Mouse (Mus musculus) cerebellum, adult 2 months (tissue): ENCODE results near the gene Ormdl1. TPM values are rescaled to one million over a fixed set of nuclear protein-coding genes. Genes with fewer than 3 reads are reported as not detected.
"Not testable (repeated sequence)": the region's sequence is repeated elsewhere in the genome, so short reads cannot be mapped to it uniquely, and the experiment has no call there.

Experiments
- DNase-seq, 2 experiments: peaks; one replicate each; pipeline ENCODE4 v3.0.0; 2021
- H3K27ac ChIP-seq: fragments of 200-500 bp; 2 replicates; pipeline ENCODE4 v1.5.1; 2012; ENCODE audit warnings: low read length, control low read depth, inconsistent platforms; ENCODE audit not compliant: insufficient read depth
- H3K27me3 ChIP-seq: fragments of 200-500 bp; 2 replicates; pipeline ENCODE4 v1.6.1; 2012; ENCODE audit warnings: inconsistent platforms, mild to moderate bottlenecking, low read length, moderate library complexity; ENCODE audit not compliant: control insufficient read depth, insufficient read depth
- H3K4me1 ChIP-seq: fragments of 200-500 bp; 2 replicates; pipeline ENCODE4 v1.6.1; 2011; ENCODE audit warnings: low read length; ENCODE audit not compliant: control insufficient read depth, insufficient read depth
- H3K4me3 ChIP-seq: fragments of 200-500 bp; replicated peaks from 2 replicates; pipeline ENCODE3; 2011; ENCODE audit warnings: mild to moderate bottlenecking, low read depth, low read length, control low read depth; ENCODE audit not compliant: insufficient read depth
- CTCF ChIP-seq: fragments of 200-500 bp; IDR thresholded peaks from 2 replicates; pipeline ENCODE4 v1.5.1; 2011; ENCODE audit warnings: low read depth, mild to moderate bottlenecking, control low read depth, low read length, moderate library complexity, borderline replicate concordance; ENCODE audit not compliant: insufficient read depth
- POLR2A ChIP-seq: fragments of 200-500 bp; IDR thresholded peaks from 2 replicates; pipeline ENCODE4 v1.6.1; 2011; ENCODE audit warnings: low read length, control low read depth, borderline replicate concordance; ENCODE audit not compliant: insufficient read depth
- WGBS: fragments of 180-500 bp; shearing (Covaris S2); methylation state at CpG from one replicate; pipeline ENCODE4 v1.1.7; 2018; 5-methylcytosine and 5-hydroxymethylcytosine counted together
- polyA plus RNA-seq: library from polyadenylated mRNA; depleted of rRNA; stranded (reverse); fragments of >200 nt; gene quantifications from 2 replicates; pipeline ENCODE4 v1.2.3, GENCODE M21; 2012

Gene Ormdl1
- polyA plus RNA-seq, 1 experiment, result 17.0 TPM

DNA sequence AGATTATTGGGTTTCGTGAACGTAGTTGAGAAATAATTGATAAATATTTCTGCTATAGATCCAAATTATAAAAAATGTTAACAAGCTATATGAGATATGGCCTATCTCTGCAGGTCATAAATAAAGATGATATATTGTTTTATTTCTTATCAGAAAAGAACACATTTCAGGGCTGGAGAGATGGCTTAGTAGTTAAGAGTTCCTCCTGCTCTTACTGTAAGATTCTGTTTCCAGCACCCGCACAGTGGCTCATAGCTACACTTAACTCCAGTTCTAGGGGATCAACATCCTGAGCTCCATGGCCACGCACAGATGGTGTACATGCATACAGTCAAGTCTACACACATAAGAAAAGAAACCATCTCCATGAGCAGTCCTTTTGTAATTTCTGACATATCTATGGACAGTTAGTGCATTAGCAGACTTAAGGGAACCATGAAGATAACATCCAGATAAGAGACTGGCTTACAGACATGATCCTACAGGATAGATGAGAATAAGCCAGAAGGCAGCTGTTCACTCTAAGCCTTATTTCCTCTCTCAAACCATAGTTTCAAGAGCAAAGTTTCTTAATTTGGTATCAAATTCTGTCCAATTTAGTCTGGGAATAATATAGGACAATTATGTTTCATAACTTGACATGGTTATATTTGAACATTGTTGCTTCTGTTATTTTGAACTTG is 24.9 kb downstream of the Ormdl1 start:
- Histone ChIP-seq H3K4me1 (no peaks in the 10 kb centered on the region), H3K27ac (no peak overlapping the region), H3K27me3 (no peaks in the 10 kb centered on the region), H3K4me3 (no peak overlapping the region)
- no peak for TF ChIP-seq CTCF
- 97% methylated on average over 4 of the region's 4 CpGs for WGBS
- no peak for DNase-seq

GRCm38 (mm10) chr1:53323254-53323653 is 26.4 kb downstream of the Ormdl1 start:
- no peaks in the 10 kb centered on the region for H3K27me3 ChIP-seq
- H3K4me1 ChIP-seq, result no peaks in the 10 kb centered on the region
- WGBS, result 94% methylated on average over 5 of the region's 5 CpGs
- no peak overlapping the region for H3K4me3 ChIP-seq
- DNase-seq, result no peak
- H3K27ac ChIP-seq, result no peak overlapping the region
- TF ChIP-seq POLR2A, result no peak
- TF ChIP-seq CTCF, result no peak

DNA sequence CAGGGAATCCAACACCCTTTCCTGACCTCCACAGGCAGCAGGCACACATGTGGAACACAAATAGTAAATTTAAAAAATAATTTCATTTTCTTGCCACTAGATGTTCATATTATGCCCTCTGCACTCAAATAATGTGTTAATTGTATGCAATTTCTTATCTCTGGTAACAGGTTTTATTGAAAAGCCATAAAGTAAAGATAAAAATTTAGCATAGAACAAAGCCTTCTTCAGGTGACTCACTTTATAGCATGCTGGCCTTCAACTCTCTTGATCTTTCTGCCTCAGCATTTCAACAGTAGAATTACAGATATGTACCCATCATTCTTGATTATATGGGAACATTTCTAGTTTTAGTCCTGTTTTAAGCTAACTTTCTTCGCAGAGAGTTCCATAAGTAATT is 27.4 kb downstream of the Ormdl1 start:
- Histone ChIP-seq H3K27ac (no peak overlapping the region), H3K4me3 (no peak overlapping the region), H3K4me1 (no peaks in the 10 kb centered on the region), H3K27me3 (no peaks in the 10 kb centered on the region)
- TF ChIP-seq POLR2A (no peak), CTCF (no peak)
- no peak for DNase-seq
- WGBS, result 98% methylated on average over 1 of the region's 1 CpGs

GRCm38 (mm10) chr1:53324827-53325494 is 28.1 kb downstream of the Ormdl1 start:
- TF ChIP-seq CTCF (no peak), POLR2A (no peak)
- Histone ChIP-seq H3K27ac (no peak overlapping the region), H3K4me3 (no peak overlapping the region), H3K4me1 (no peaks in the 10 kb centered on the region), H3K27me3 (no peaks in the 10 kb centered on the region)
- 92% methylated on average over 5 of the region's 5 CpGs for WGBS
- no peak for DNase-seq

GRCm38 (mm10) chr1:53333527-53333926 is 36.6 kb downstream of the Ormdl1 start:
- 85% methylated on average over 5 of the region's 5 CpGs for WGBS
- not testable (repeated sequence) for H3K27me3 ChIP-seq, H3K4me3 ChIP-seq, H3K27ac ChIP-seq, H3K4me1 ChIP-seq, DNase-seq

GRCm38 (mm10) chr1:53335465-53335864 is 38.6 kb downstream of the Ormdl1 start:
- H3K4me1 ChIP-seq, result no peaks in the 10 kb centered on the region
- no peak for DNase-seq
- no peak for TF ChIP-seq CTCF
- no peak for TF ChIP-seq POLR2A
- H3K27ac ChIP-seq, result no peak overlapping the region
- no peak overlapping the region for H3K4me3 ChIP-seq
- H3K27me3 ChIP-seq, result no peaks in the 10 kb centered on the region

DNA sequence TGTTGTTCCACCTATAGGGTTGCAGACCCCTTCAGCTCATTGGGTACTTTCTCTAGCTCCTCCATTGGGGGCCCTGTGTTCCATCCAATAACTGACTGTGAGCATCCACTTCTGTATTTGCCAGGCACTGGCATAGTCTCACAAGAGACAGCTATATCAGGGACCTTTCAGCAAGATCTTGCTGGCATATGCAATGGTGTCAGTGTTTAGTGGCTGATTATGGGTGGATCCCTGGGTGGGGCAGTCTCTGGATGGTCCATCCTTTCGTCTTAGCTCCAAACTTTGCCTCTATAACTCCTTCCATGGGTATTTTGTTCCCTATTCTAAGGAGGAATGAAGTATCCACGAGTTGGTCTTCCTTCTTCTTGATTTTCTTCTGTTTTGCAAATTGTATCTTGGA is 40.5 kb downstream of the Ormdl1 start:
- H3K4me1 ChIP-seq, H3K27ac ChIP-seq, DNase-seq, H3K4me3 ChIP-seq, H3K27me3 ChIP-seq: not testable (repeated sequence)
- 56% methylated on average over 2 of the region's 2 CpGs for WGBS

- TF ChIP-seq CTCF (no peak), POLR2A (no peak)
- no peak overlapping the region for H3K27ac ChIP-seq
- no peaks in the 10 kb centered on the region for H3K4me1 ChIP-seq
- no peaks in the 10 kb centered on the region for H3K27me3 ChIP-seq
- no peak for DNase-seq
- WGBS, result 98% methylated on average over 2 of the region's 2 CpGs
- no peak overlapping the region for H3K4me3 ChIP-seq
These were observed 44.2 kb downstream of the Ormdl1 start for GRCm38 (mm10) chr1:53341071-53341470.
